Mouse (Mus musculus) midbrain, embryonic 13.5 days (tissue): Measurements from ENCODE around the gene Hmcn2. TPM values are rescaled to one million over a fixed set of nuclear protein-coding genes. Genes with fewer than 3 reads are reported as not detected.

ENCODE experiments used
- ATAC-seq: fragments of 200-750 bp; cut with Nextera tagmentation; 2 replicates; pipeline ENCODE4 v1.8.0; 2017; ENCODE audit warnings: mild to moderate bottlenecking, moderate TSS enrichment, moderate library complexity
- H3K27ac ChIP-seq: fragments of 300-500 bp; sonication (generic); 2 replicates; pipeline ENCODE4 v1.5.1; 2015; ENCODE audit warnings: inconsistent platforms, mild to moderate bottlenecking, moderate library complexity
- H3K27me3 ChIP-seq: fragments of 300-500 bp; sonication (generic); 2 replicates; pipeline ENCODE4 v1.6.1; 2015; ENCODE audit warnings: mild to moderate bottlenecking, inconsistent platforms
- H3K36me3 ChIP-seq: fragments of 300-500 bp; sonication (generic); 2 replicates; pipeline ENCODE4 v1.6.1; 2015; ENCODE audit warnings: mild to moderate bottlenecking, inconsistent platforms
- H3K4me1 ChIP-seq: fragments of 300-500 bp; sonication (generic); replicated peaks from 2 replicates; pipeline ENCODE4 v1.6.1; 2015; ENCODE audit warnings: inconsistent platforms
- H3K4me2 ChIP-seq: fragments of 300-500 bp; sonication (generic); replicated peaks from 2 replicates; pipeline ENCODE4 v1.6.1; 2015; ENCODE audit warnings: moderate library complexity, mild to moderate bottlenecking, inconsistent platforms
- H3K4me3 ChIP-seq: fragments of 300-500 bp; sonication (generic); replicated peaks from 2 replicates; pipeline ENCODE4 v1.5.1; 2015; ENCODE audit warnings: mild to moderate bottlenecking, inconsistent platforms
- H3K9ac ChIP-seq: fragments of 300-500 bp; sonication (generic); replicated peaks from 2 replicates; pipeline ENCODE4 v1.6.1; 2015; ENCODE audit warnings: mild to moderate bottlenecking, inconsistent platforms
- H3K9me3 ChIP-seq: fragments of 300-500 bp; sonication (generic); 2 replicates; pipeline ENCODE4 v1.6.1; 2016; ENCODE audit warnings: mild to moderate bottlenecking, inconsistent platforms
- WGBS: fragments of 180-500 bp; shearing (Covaris S2); methylation state at CpG from one replicate; pipeline ENCODE4 v1.1.7; 2015; 5-methylcytosine and 5-hydroxymethylcytosine counted together
- polyA plus RNA-seq: library from polyadenylated mRNA; unstranded; fragments of >200 nt; fragmentation: Nextera tagmentation; extraction: Ambion mirVana; gene quantifications from 2 replicates; pipeline ENCODE4 v1.2.1, GENCODE M21; 2015

Hmcn2 gene
- polyA plus RNA-seq, 1 experiment from 2014 or later = 0.15 TPM

DNA sequence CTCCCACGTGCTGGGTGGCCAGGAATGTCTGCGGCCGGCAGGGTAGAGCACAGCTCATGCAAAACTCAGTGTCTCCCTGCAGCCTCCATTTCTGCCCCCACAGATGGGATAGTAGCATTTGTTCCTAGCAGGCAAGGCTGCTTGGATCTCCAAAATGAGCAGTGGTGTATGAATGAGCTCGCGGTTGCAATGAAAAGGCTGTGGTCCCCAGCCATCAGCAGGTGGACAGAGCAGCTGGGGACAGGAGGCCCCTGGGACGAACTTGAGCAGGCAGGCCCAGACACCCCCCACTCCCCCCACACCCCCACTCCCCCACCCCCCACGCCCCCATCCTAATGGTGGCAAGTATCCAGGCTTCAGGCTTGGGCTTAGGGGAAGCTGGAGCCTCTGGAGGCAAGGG is 182.9 kb downstream of the Hmcn2 start:
- Histone ChIP-seq H3K4me1 (peaks cover 94% of the 10 kb centered on the region), H3K9ac (no peak overlapping the region), H3K4me2 (no peak overlapping the region), H3K27ac (0 out of 2 replicates have a peak overlapping the region, but pooled peaks have one; percentile 10), H3K4me3 (no peak overlapping the region), H3K36me3 (no peaks in the 10 kb centered on the region), H3K27me3 (peaks cover 83% of the 10 kb centered on the region), H3K9me3 (no peaks in the 10 kb centered on the region)
- ATAC-seq = no peak
- 24% methylated on average over 7 of the region's 7 CpGs for WGBS

GRCm38 (mm10) chr2:31497635-31498034 is 183.4 kb downstream of the Hmcn2 start:
- H3K27me3 ChIP-seq = peaks cover 82% of the 10 kb centered on the region
- H3K27ac ChIP-seq = peak overlapping the region; percentile 39; the same call in 1 of the 2 replicates
- H3K9ac ChIP-seq = peak overlapping the region; percentile 52; the same call in 1 of the 2 replicates
- no peaks in the 10 kb centered on the region for H3K9me3 ChIP-seq
- H3K36me3 ChIP-seq = no peaks in the 10 kb centered on the region
- ATAC-seq = no peak
- WGBS = 30% methylated on average over 19 of the region's 19 CpGs
- peaks cover 99% of the 10 kb centered on the region for H3K4me1 ChIP-seq
- no peak overlapping the region for H3K4me3 ChIP-seq
- peak overlapping the region; percentile 26 for H3K4me2 ChIP-seq

DNA sequence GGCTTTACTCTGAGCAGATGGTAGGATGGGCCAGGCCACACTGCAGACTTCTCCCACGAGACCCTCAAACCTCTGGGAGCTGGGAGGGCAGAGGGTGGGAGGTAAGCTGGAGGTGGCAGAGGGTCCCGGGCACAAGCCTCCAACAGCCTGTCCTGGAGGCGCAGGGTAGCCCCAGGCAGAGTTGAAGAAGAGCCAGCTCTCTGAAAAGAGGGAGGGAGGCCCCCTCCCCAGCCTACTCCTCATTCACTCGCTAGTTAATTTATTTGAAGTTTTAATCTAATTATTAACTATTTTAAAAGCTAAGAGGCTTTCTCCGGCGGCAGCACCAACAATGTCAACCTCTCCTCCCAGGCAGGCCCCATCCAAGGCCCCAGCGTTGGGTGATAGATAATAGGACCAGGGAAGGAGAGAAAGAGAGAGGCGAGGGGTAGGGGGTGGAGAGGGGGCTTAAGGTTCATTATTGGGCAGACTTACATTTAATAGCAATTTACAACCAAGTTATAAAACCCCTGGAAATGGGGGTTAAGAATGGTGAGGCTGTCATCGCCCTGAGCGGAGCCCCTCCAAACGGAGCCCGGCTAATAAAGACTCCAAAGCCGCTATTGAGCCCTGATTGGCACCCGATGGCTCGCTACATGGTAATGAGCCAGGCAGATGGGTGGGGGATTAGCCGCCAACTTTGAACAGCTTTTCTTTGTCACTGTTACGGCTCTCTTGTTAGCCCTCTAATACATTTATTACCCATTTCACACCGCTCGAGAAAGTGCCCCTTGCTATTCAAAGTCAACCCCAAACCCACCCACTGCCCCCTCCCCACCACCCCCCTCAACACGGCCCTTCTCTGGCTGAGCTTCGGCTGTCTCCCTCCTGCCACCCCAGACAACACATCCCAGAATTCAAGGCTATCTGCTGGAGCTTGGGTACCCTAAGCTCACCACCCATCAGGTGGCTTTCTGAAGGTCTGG is 185.4 kb downstream of the Hmcn2 start:
- H3K4me3 ChIP-seq = no peak overlapping the region
- no peaks in the 10 kb centered on the region for H3K36me3 ChIP-seq
- H3K27ac ChIP-seq = peak overlapping the region; percentile 63
- peaks cover 91% of the 10 kb centered on the region for H3K4me1 ChIP-seq
- peak overlapping the region; percentile 33 for H3K4me2 ChIP-seq
- ATAC-seq = peak; percentile 77
- no peak overlapping the region for H3K9ac ChIP-seq
- peaks cover 82% of the 10 kb centered on the region for H3K27me3 ChIP-seq
- no peaks in the 10 kb centered on the region for H3K9me3 ChIP-seq
- 5% methylated on average over 20 of the region's 21 CpGs for whole genome bisulfite sequencing

- Histone ChIP-seq H3K9me3 (no peaks in the 10 kb centered on the region), H3K36me3 (no peaks in the 10 kb centered on the region), H3K4me1 (peaks cover 92% of the 10 kb centered on the region), H3K27ac (peak overlapping the region; percentile 63), H3K4me2 (peak overlapping the region; percentile 33), H3K4me3 (no peak overlapping the region), H3K9ac (no peak overlapping the region), H3K27me3 (peaks cover 84% of the 10 kb centered on the region)
- WGBS = 27% methylated on average over 24 of the region's 24 CpGs
- peak; percentile 70 for ATAC-seq
Measured at GRCm38 (mm10) chr2:31500292-31501204, 186.3 kb downstream of the Hmcn2 start.

- Histone ChIP-seq H3K9ac (no peak overlapping the region), H3K4me2 (no peak overlapping the region), H3K9me3 (no peaks in the 10 kb centered on the region), H3K4me3 (no peak overlapping the region), H3K4me1 (peaks cover 84% of the 10 kb centered on the region), H3K27ac (no peak overlapping the region), H3K36me3 (no peaks in the 10 kb centered on the region), H3K27me3 (peaks cover 84% of the 10 kb centered on the region)
- no peak for ATAC-seq
- 45% methylated on average over 20 of the region's 20 CpGs for WGBS
Measured at GRCm38 (mm10) chr2:31501448-31502130, 187.4 kb downstream of the Hmcn2 start.

DNA sequence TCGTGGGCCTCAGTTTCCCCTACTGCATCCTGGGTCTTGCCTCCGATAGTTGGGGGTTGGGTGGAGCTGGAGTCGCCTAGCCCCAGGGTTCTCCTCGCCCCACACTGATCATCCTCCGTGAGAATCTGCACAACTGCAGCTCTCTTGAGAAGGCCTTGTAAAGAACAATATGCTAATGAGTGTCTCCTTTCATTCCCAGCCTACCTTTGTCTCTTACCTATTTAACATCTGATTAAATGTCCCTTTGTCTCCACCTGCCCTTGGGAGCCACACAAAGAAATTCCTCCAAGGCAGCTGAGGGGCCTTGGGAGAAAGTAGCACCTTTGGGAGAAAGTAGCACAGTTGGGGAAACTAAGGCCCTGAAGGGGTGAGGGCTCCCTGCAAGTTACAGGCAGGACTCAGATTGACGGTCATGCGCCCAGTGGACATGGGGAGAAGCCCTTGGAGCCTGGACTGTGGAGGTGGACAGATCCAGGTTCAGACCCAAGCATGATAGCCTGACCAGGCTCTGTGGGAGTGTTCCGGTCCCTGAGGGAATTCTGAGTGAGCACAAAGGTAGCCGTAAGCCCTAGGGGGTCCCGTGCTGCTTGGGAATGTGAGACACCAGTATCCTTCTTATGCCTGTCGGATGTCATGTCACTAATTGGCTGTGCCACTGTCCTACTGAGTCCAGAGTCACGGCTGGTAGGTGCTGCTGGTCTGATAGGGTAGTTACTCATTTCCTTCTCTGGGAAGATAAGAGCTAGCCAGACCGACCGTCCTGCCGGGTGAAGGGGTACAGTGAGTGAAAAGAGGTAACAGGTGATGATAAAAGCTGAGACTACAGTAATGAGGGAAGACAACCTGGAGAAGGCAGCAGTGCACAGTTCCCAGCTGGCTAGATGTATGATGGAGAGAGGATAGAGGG is 188.7 kb downstream of the Hmcn2 start:
- H3K27ac ChIP-seq = no peak overlapping the region
- H3K9ac ChIP-seq = no peak overlapping the region
- WGBS = 48% methylated on average over 15 of the region's 15 CpGs
- H3K36me3 ChIP-seq = no peaks in the 10 kb centered on the region
- no peak overlapping the region for H3K4me3 ChIP-seq
- peaks cover 82% of the 10 kb centered on the region for H3K27me3 ChIP-seq
- H3K4me1 ChIP-seq = peaks cover 71% of the 10 kb centered on the region
- no peak for ATAC-seq
- H3K4me2 ChIP-seq = no peak overlapping the region
- H3K9me3 ChIP-seq = no peaks in the 10 kb centered on the region

DNA sequence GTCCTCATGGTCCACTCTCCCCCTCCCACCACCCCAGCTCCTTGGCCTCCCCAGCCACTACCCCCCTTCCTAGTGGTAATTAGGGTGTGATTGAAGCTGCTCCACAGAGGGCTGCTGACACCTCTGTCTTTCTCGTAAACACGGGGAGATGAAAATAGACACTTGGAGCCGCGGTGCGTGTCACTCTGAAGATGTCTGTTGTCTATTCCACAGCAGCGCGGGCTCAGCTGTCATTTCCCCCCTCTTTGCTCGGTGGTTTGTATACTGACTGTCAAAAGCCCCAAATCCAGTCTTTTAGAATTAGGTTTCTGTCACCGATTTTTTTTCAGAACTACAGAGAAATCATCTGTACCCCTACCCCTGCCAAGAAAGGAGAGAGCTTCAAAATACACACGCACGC is 191.3 kb downstream of the Hmcn2 start:
- no peak for ATAC-seq
- H3K27me3 ChIP-seq = peaks cover 91% of the 10 kb centered on the region
- no peak overlapping the region for H3K9ac ChIP-seq
- no peak overlapping the region for H3K27ac ChIP-seq
- no peak overlapping the region for H3K4me3 ChIP-seq
- no peaks in the 10 kb centered on the region for H3K9me3 ChIP-seq
- 38% methylated on average over 11 of the region's 11 CpGs for WGBS
- no peak overlapping the region for H3K4me2 ChIP-seq
- H3K36me3 ChIP-seq = no peaks in the 10 kb centered on the region
- H3K4me1 ChIP-seq = peaks cover 45% of the 10 kb centered on the region

- no peak overlapping the region for H3K9ac ChIP-seq
- H3K27me3 ChIP-seq = peaks cover 92% of the 10 kb centered on the region
- H3K4me3 ChIP-seq = no peak overlapping the region
- H3K4me2 ChIP-seq = no peak overlapping the region
- no peaks in the 10 kb centered on the region for H3K9me3 ChIP-seq
- WGBS = 93% methylated on average over 6 of the region's 6 CpGs
- no peak for ATAC-seq
- H3K27ac ChIP-seq = no peak overlapping the region
- H3K36me3 ChIP-seq = no peaks in the 10 kb centered on the region
- peaks cover 19% of the 10 kb centered on the region for H3K4me1 ChIP-seq
Measured at GRCm38 (mm10) chr2:31508851-31509250, 194.6 kb downstream of the Hmcn2 start.
